Mouse (Mus musculus): Measurements from ENCODE around the gene Ccdc157.
"Not testable (repeated sequence)": the region's sequence is repeated elsewhere in the genome, so short reads cannot be mapped to it uniquely, and the experiment has no call there.

Ccdc157 gene

GRCm38 (mm10) chr11:4159808-4160708, at the start of gene Ccdc157, which contains the start of gene Sf3a1:
TSS of gene Ccdc157 (minus strand) at chr11:4160293.
TSS of gene Sf3a1 (plus strand) at chr11:4160350.
- DNase-seq (ENCODE audit: low read depth): peak; percentile 71

GRCm38 (mm10) chr11:4209556-4209955, 49.5 kb upstream of the Ccdc157 start:
- no peak for DNase-seq (ENCODE audit: low read depth)

- no peak for DNase-seq (ENCODE audit: low read depth)
Observed at GRCm38 (mm10) chr11:4207655-4208054, 47.6 kb upstream of the Ccdc157 start.

GRCm38 (mm10) chr11:4206563-4206962, 46.5 kb upstream of the Ccdc157 start:
- DNase-seq (ENCODE audit: low read depth): no peak

GRCm38 (mm10) chr11:4205951-4206350, 45.9 kb upstream of the Ccdc157 start:
- DNase-seq (ENCODE audit: low read depth): no peak

GRCm38 (mm10) chr11:4205097-4205655, 45.1 kb upstream of the Ccdc157 start:
- no peak for DNase-seq (ENCODE audit: low read depth)

- no peak for DNase-seq (ENCODE audit: low read depth)
Observed at GRCm38 (mm10) chr11:4203705-4204074, 43.6 kb upstream of the Ccdc157 start.

- no peak for DNase-seq (ENCODE audit: low read depth)
Observed at GRCm38 (mm10) chr11:4202995-4203704, 43.1 kb upstream of the Ccdc157 start.

GRCm38 (mm10) chr11:4201981-4202700, 42.0 kb upstream of the Ccdc157 start:
- no peak for DNase-seq (ENCODE audit: low read depth)

- DNase-seq (ENCODE audit: low read depth): no peak
Observed at GRCm38 (mm10) chr11:4197691-4198090, 37.6 kb upstream of the Ccdc157 start.

- no peak for DNase-seq (ENCODE audit: low read depth)
Observed at GRCm38 (mm10) chr11:4196636-4197035, 36.5 kb upstream of the Ccdc157 start.

GRCm38 (mm10) chr11:4195597-4196031, 35.5 kb upstream of the Ccdc157 start:
- DNase-seq (ENCODE audit: low read depth): no peak

GRCm38 (mm10) chr11:4193420-4193819, 33.3 kb upstream of the Ccdc157 start:
- no peak for DNase-seq (ENCODE audit: low read depth)

GRCm38 (mm10) chr11:4192757-4193156, 32.7 kb upstream of the Ccdc157 start:
- peak; percentile 69 for DNase-seq (ENCODE audit: low read depth)

GRCm38 (mm10) chr11:4190677-4191076, 30.6 kb upstream of the Ccdc157 start:
- DNase-seq (ENCODE audit: low read depth): peak; percentile 78

- DNase-seq (ENCODE audit: low read depth): no peak
Observed at GRCm38 (mm10) chr11:4189182-4189581, 29.1 kb upstream of the Ccdc157 start.

- DNase-seq (ENCODE audit: low read depth): no peak
Observed at GRCm38 (mm10) chr11:4187318-4187700, 27.2 kb upstream of the Ccdc157 start.

- peak; percentile 93 for DNase-seq (ENCODE audit: low read depth)
Observed at GRCm38 (mm10) chr11:4186486-4187317, 26.6 kb upstream of the Ccdc157 start, which contains the start of gene Tbc1d10a. TSS of gene Tbc1d10a (plus strand) at chr11:4186789.

GRCm38 (mm10) chr11:4185480-4185879, 25.4 kb upstream of the Ccdc157 start:
- not testable (repeated sequence) for DNase-seq (ENCODE audit: low read depth)

GRCm38 (mm10) chr11:4184251-4184952, 24.3 kb upstream of the Ccdc157 start:
- DNase-seq (ENCODE audit: low read depth): peak; percentile 63
